Comparison of ENCODE assay signal across 11 mouse cellular contexts in the genomic region with DNA sequence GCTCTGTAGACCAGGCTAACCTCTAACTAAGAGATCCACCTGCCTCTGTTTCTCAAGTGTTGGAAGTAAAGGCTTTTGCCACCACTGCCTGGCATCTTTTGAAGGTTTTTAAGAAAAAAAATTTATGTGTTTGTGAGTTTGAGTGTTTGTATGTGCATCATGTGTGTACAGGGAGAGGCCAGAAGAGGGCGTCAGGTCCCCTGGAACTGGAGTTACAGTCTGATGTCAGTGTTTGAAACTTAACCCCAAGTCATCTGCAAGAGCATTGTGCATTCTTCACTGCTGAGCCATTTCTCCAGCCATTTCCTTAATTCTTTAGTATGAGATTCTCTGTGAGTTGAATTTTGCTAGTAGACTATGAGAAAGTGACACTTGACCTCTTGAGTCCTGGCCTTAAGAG. TPM values are rescaled to one million over a fixed set of nuclear protein-coding genes. Genes with fewer than 3 reads are reported as not detected.
DNase-seq lines count a peak whose midpoint lies in the region; ATAC-seq and TF ChIP-seq lines count a peak whose summit lies in the region.
"Had no signal": no experiment of that assay in that cellular context is flagged by ENCODE, and none has a peak within 500 bp of the region (broad histone marks: within the 10 kb centered on the region; RNA-seq: fewer than 3 reads in every experiment).

No protein-coding gene starts in this region.

- H3K4me3 ChIP-seq in ES-E14 (ENCODE audit: insufficient read depth in 1 of 2, low read depth in 1 of 2, low read length in 2 of 2, poor library complexity in 1 of 2, severe bottlenecking in 1 of 2) = no peak overlapping the region
- H3K4me3 ChIP-seq in midbrain, embryonic 14.5 days (replicated peaks; ENCODE audit: low read depth, low read length) = no peak overlapping the region
- H3K4me3 ChIP-seq: limb, embryonic 13.5 days; midbrain, embryonic 15.5 days had no signal

- no peaks in the 10 kb centered on the region for H3K27me3 ChIP-seq in midbrain, embryonic 14.5 days (ENCODE audit: control insufficient read depth, insufficient read depth, low read length)
- H3K27me3 ChIP-seq: limb, embryonic 13.5 days; midbrain, embryonic 15.5 days had no signal

- DNase-seq in kidney, postnatal 10 days = peak; percentile 33
- no peak for DNase-seq in kidney, adult 8-10 months
- DNase-seq in A20 (ENCODE audit: low read depth, low spot score) (peak; percentile 43), ES-E14 (ENCODE audit: low read depth, low spot score) (peak; percentile 13)
- DNase-seq in cerebellum, postnatal 4 days (ENCODE audit: low spot score in 2 of 2) = no peak
- no peak for DNase-seq in midbrain, embryonic 14.5 days
- DNase-seq: cerebellum, adult 18-20 months; heart, postnatal 4 days had no signal

- H3K9ac ChIP-seq in ES-E14 (ENCODE audit: insufficient read depth, low read depth, low read length, poor library complexity, severe bottlenecking) = no peak overlapping the region
- H3K9ac ChIP-seq in midbrain, embryonic 14.5 days (replicated peaks; ENCODE audit: low read length) = no peak overlapping the region
- H3K9ac ChIP-seq: limb, embryonic 13.5 days; midbrain, embryonic 15.5 days had no signal

- peaks cover 6% of the 10 kb centered on the region; the same call in 1 of the 2 replicates for H3K36me3 ChIP-seq in ES-E14 (ENCODE audit: control insufficient read depth, insufficient read depth, low read length, poor library complexity, severe bottlenecking)
- H3K36me3 ChIP-seq in midbrain, embryonic 14.5 days (ENCODE audit: control insufficient read depth, insufficient read depth, low read length) = no peaks in the 10 kb centered on the region
- H3K36me3 ChIP-seq: limb, embryonic 13.5 days; midbrain, embryonic 15.5 days had no signal

- H3K4me1 ChIP-seq in ES-E14 (ENCODE audit: control insufficient read depth in 2 of 2, insufficient read depth in 2 of 2, low read length in 2 of 2, poor library complexity in 1 of 2) = no peaks in the 10 kb centered on the region
- no peaks in the 10 kb centered on the region for H3K4me1 ChIP-seq in midbrain, embryonic 14.5 days (ENCODE audit: control insufficient read depth, insufficient read depth, low read length)
- H3K4me1 ChIP-seq: limb, embryonic 13.5 days; midbrain, embryonic 15.5 days had no signal

- H3K4me2 ChIP-seq in midbrain, embryonic 14.5 days (ENCODE audit: low read length) = no peak overlapping the region
- H3K4me2 ChIP-seq: limb, embryonic 13.5 days; midbrain, embryonic 15.5 days had no signal

- no peaks in the 10 kb centered on the region for H3K9me3 ChIP-seq in ES-E14 (ENCODE audit: control insufficient read depth, insufficient read depth, low read depth, low read length)
- H3K9me3 ChIP-seq in midbrain, embryonic 14.5 days (ENCODE audit: control insufficient read depth, low read length) = no peaks in the 10 kb centered on the region
- H3K9me3 ChIP-seq: limb, embryonic 13.5 days; midbrain, embryonic 15.5 days had no signal

- WGBS in midbrain, embryonic 14.5 days = 87% methylated on average over 1 of the region's 1 CpGs

- peak; percentile 52; the same call in 1 of the 2 replicates for ATAC-seq in megakaryocyte-erythroid progenitor cell, adult 5-6 weeks (replicated peaks; ENCODE audit: low FRiP score, low TSS enrichment, poor library complexity, severe bottlenecking)
- no peak for ATAC-seq in midbrain, embryonic 14.5 days (ENCODE audit: low FRiP score, low TSS enrichment)
- ATAC-seq: midbrain, embryonic 15.5 days had no signal

- H3K27ac ChIP-seq in ES-E14 (ENCODE audit: insufficient read depth, low read depth, low read length, poor library complexity, severe bottlenecking) = no peak overlapping the region
- no peak overlapping the region for H3K27ac ChIP-seq in midbrain, embryonic 14.5 days (replicated peaks; ENCODE audit: low read depth, low read length)
- H3K27ac ChIP-seq: limb, embryonic 13.5 days; midbrain, embryonic 15.5 days had no signal

- in situ Hi-C loops in ES-E14 (cut with MboI; ENCODE audit: low sequenced_read_pairs in 2 of 2, unreplicated experiment in 2 of 2) = no loop called here

TF ChIP-seq in ES-E14, 5 proteins besides CTCF, POLR2A, EP300 and RAD21:
- no peak for TF ChIP-seq HCFC1 (IDR thresholded peaks at IDR 0.05; ENCODE audit: borderline replicate concordance, insufficient read depth, low read length)
- TF ChIP-seq CHD2 (IDR thresholded peaks at IDR 0.05; ENCODE audit: low read depth, low read length) = no peak
- TF ChIP-seq ZC3H11A (IDR thresholded peaks at IDR 0.05; ENCODE audit: borderline replicate concordance, low read depth, low read length) = peak; percentile 44; the same call in 1 of the 2 replicates

RNA-seq across cellular contexts. Expression of a gene that starts 11.9 kb away (rescaled TPM):
- total RNA-seq in ES-E14 (2012; rRNA removed) = 33.9 and 43.1 TPM in 2 replicates
- 82.0 and 102 TPM in 2 replicates for total RNA-seq in megakaryocyte-erythroid progenitor cell, adult 5-6 weeks (2014; fragmentation: Nextera tagmentation)
- total RNA-seq in megakaryocyte-erythroid progenitor cell, adult 5-6 weeks (2017) = 32.2 and 50.5 TPM in 2 replicates
- polyA plus RNA-seq in midbrain, embryonic 14.5 days (2014; fragmentation: Nextera tagmentation; extraction: Ambion mirVana) = 33.5 and 35.7 TPM in 2 replicates

RNA-seq across cellular contexts. Expression of a gene that starts 12.0 kb away (rescaled TPM):
- total RNA-seq in ES-E14 (2012; rRNA removed) = 2.1 and 2.2 TPM in 2 replicates
- total RNA-seq in megakaryocyte-erythroid progenitor cell, adult 5-6 weeks (2014; fragmentation: Nextera tagmentation) = 21.5 and 29.3 TPM in 2 replicates
- 27.3 and 33.7 TPM in 2 replicates for total RNA-seq in megakaryocyte-erythroid progenitor cell, adult 5-6 weeks (2017)
- 3.0 and 3.1 TPM in 2 replicates for polyA plus RNA-seq in midbrain, embryonic 14.5 days (2014; fragmentation: Nextera tagmentation; extraction: Ambion mirVana)

Comparison
In these comparisons a context has a peak if more than half of its experiments do, and no peak if none do; other contexts are left out.
1. DNase-seq: peak in kidney, postnatal 10 days (single experiment), A20 (single experiment) and ES-E14 (single experiment); none in kidney, adult 8-10 months (0 of 2), cerebellum, postnatal 4 days (0 of 2) and midbrain, embryonic 14.5 days (single experiment).